Mouse (Mus musculus): ENCODE data around the gene Cebpg. TPM values are rescaled to one million over a fixed set of nuclear protein-coding genes. Genes with fewer than 3 reads are reported as not detected.

Cebpg gene
- polyA plus RNA-seq, 1 experiment from 2014 or later, result 41.7 TPM

GRCm38 (mm10) chr7:35013228-35013627, 43.1 kb downstream of the Cebpg start:
- H3K4me3 ChIP-seq (ENCODE audit: low read depth, low read length), result no peak overlapping the region
- H3K9me3 ChIP-seq (ENCODE audit: low read depth, low read length), result no peaks in the 10 kb centered on the region
- H3K4me1 ChIP-seq (ENCODE audit: insufficient read depth), result no peaks in the 10 kb centered on the region
- no peak for TF ChIP-seq CTCF (IDR thresholded peaks at IDR 0.05; ENCODE audit: low read depth)
- H3K27ac ChIP-seq (ENCODE audit: low read depth), result no peak overlapping the region
- H3K9ac ChIP-seq, result no peak overlapping the region
- H3K27me3 ChIP-seq (ENCODE audit: insufficient read depth, low read length), result no peaks in the 10 kb centered on the region
- DNase-seq, result no peak
- ATAC-seq (ENCODE audit: insufficient read depth), result no peak
- WGBS, result 76% methylated on average over 9 of the region's 9 CpGs
- H3K36me3 ChIP-seq (ENCODE audit: insufficient read depth), result no peaks in the 10 kb centered on the region
- no peak overlapping the region for H3K4me2 ChIP-seq

- no peak overlapping the region for H3K4me2 ChIP-seq
- DNase-seq, result no peak
- no peak for ATAC-seq (ENCODE audit: insufficient read depth)
- no peaks in the 10 kb centered on the region for H3K36me3 ChIP-seq (ENCODE audit: insufficient read depth)
- H3K27ac ChIP-seq (ENCODE audit: low read depth), result no peak overlapping the region
- no peak overlapping the region for H3K9ac ChIP-seq
- H3K27me3 ChIP-seq (ENCODE audit: insufficient read depth, low read length), result no peaks in the 10 kb centered on the region
- H3K4me3 ChIP-seq (ENCODE audit: low read depth, low read length), result no peak overlapping the region
- no peaks in the 10 kb centered on the region for H3K4me1 ChIP-seq (ENCODE audit: insufficient read depth)
- WGBS, result 88% methylated on average over 7 of the region's 7 CpGs
- TF ChIP-seq CTCF (IDR thresholded peaks at IDR 0.05; ENCODE audit: low read depth), result no peak
- no peaks in the 10 kb centered on the region for H3K9me3 ChIP-seq (ENCODE audit: low read depth, low read length)
These were observed 49.7 kb downstream of the Cebpg start for GRCm38 (mm10) chr7:35006661-35007060.

GRCm38 (mm10) chr7:35003171-35003737, 53.1 kb downstream of the Cebpg start:
- no peaks in the 10 kb centered on the region for H3K36me3 ChIP-seq (ENCODE audit: insufficient read depth)
- no peak overlapping the region for H3K27ac ChIP-seq (ENCODE audit: low read depth)
- WGBS, result 67% methylated on average over 7 of the region's 7 CpGs
- ATAC-seq (ENCODE audit: insufficient read depth) (peak; percentile 60; the same call in 1 of the 2 replicates), DNase-seq (no peak)
- no peaks in the 10 kb centered on the region for H3K9me3 ChIP-seq (ENCODE audit: low read depth, low read length)
- no peak overlapping the region for H3K9ac ChIP-seq
- H3K4me3 ChIP-seq (ENCODE audit: low read depth, low read length), result no peak overlapping the region
- no peaks in the 10 kb centered on the region for H3K27me3 ChIP-seq (ENCODE audit: insufficient read depth, low read length)
- no peaks in the 10 kb centered on the region for H3K4me1 ChIP-seq (ENCODE audit: insufficient read depth)
- no peak for TF ChIP-seq CTCF (IDR thresholded peaks at IDR 0.05; ENCODE audit: low read depth)
- H3K4me2 ChIP-seq, result no peak overlapping the region

GRCm38 (mm10) chr7:35000839-35001238, 55.5 kb downstream of the Cebpg start:
- Histone ChIP-seq H3K4me2 (no peak overlapping the region), H3K27ac (ENCODE audit: low read depth) (no peak overlapping the region), H3K4me1 (ENCODE audit: insufficient read depth) (no peaks in the 10 kb centered on the region), H3K36me3 (ENCODE audit: insufficient read depth) (no peaks in the 10 kb centered on the region), H3K9me3 (ENCODE audit: low read depth, low read length) (no peaks in the 10 kb centered on the region), H3K4me3 (ENCODE audit: low read depth, low read length) (no peak overlapping the region), H3K27me3 (ENCODE audit: insufficient read depth, low read length) (no peaks in the 10 kb centered on the region), H3K9ac (no peak overlapping the region)
- WGBS, result 40% methylated on average over 6 of the region's 6 CpGs
- TF ChIP-seq CTCF (IDR thresholded peaks at IDR 0.05; ENCODE audit: low read depth), result peak; percentile 73
- no peak for ATAC-seq (ENCODE audit: insufficient read depth)
- peak; percentile 59 for DNase-seq

Small RNA genes within 50 kb of the gene (microRNA-seq; reads per million reads assigned to microRNA genes)
- gene Gm25033 (ENCODE audit: borderline number of aligned reads), result not detected

Other genes with a start within 250 kb of the Cebpg start
- gene Chst8, start 243.9 kb downstream of the Cebpg start, polyA plus RNA-seq (2014; fragmentation: Nextera tagmentation; extraction: Ambion mirVana), result 2.8 and 3.6 TPM in 2 replicates
- gene Pepd, start 144.2 kb downstream of the Cebpg start, polyA plus RNA-seq (2014; fragmentation: Nextera tagmentation; extraction: Ambion mirVana), result 68.2 and 70.4 TPM in 2 replicates
- 5.1 and 6.0 TPM in 2 replicates for gene Cebpa, start 62.7 kb upstream of the Cebpg start, polyA plus RNA-seq (2014; fragmentation: Nextera tagmentation; extraction: Ambion mirVana)
- gene Slc7a10, start 129.8 kb upstream of the Cebpg start, polyA plus RNA-seq (2014; fragmentation: Nextera tagmentation; extraction: Ambion mirVana), result 1.4 and 1.8 TPM in 2 replicates
- 8.2 and 11.2 TPM in 2 replicates for gene Lrp3, start 158.9 kb upstream of the Cebpg start, polyA plus RNA-seq (2014; fragmentation: Nextera tagmentation; extraction: Ambion mirVana)

Data from lung, embryonic 14.5 days (tissue).